8 mouse cellular contexts compared by ENCODE assay signal in the genomic region with DNA sequence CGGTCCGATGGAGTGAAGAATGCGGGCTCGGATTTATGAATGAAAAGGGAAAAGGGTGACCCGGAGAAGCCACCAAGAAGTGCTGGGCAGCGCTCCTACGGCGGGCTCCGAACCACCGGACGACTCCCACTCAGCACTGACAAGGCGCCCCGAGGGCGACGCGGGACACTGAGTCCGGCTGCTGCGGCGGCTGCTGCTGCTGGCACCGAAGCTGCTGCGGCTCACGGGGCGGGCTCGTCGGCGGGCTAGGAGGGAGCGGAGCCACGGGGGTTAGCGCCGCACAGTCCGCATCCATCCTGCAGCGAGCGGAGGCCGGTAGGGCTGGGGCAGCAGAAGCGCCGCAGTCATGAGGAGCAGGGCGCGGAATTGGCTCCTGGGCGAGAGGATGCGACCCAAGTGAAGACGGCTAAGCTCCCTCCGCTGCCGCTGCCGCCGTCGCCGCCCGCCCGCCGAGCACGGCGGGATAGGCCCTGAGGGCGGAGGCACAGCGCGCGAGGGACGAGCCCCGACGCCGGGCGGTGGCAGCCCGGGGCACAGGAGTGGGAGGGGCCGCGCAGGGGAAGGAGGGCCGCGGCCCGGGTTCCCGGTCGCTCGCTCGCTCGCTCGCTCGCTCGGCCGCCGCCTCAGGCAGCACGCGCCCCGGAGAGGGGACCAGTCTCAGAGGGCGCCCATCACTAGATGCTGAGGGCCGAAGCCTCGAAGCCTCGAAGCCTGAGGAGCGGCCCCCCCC. TPM values are rescaled to one million over a fixed set of nuclear protein-coding genes. Genes with fewer than 3 reads are reported as not detected.
DNase-seq lines count a peak whose midpoint lies in the region; ATAC-seq and TF ChIP-seq lines count a peak whose summit lies in the region.

No protein-coding gene starts in this region.

- H3K9me3 ChIP-seq in embryonic facial prominence, embryonic 13.5 days: no peaks in the 10 kb centered on the region
- H3K9me3 ChIP-seq in kidney, embryonic 15.5 days (replicated peaks): no peaks in the 10 kb centered on the region

- no peak for TF ChIP-seq CTCF in liver, adult 2 months (IDR thresholded peaks at IDR 0.05; ENCODE audit: low read depth, low read length)

- H3K4me1 ChIP-seq in embryonic facial prominence, embryonic 13.5 days: peaks cover 7% of the 10 kb centered on the region
- H3K4me1 ChIP-seq in kidney, embryonic 15.5 days: peaks cover 15% of the 10 kb centered on the region
- H3K4me1 ChIP-seq in liver, adult 2 months (ENCODE audit: control insufficient read depth, insufficient read depth, low read length): peaks cover 3% of the 10 kb centered on the region

- TF ChIP-seq POLR2A in liver, adult 2 months (IDR thresholded peaks at IDR 0.05; ENCODE audit: extremely low read depth, insufficient read depth, low read length): 0 out of 2 replicates have a peak, but pooled peaks have one; percentile 19
- peak; percentile 67 for TF ChIP-seq POLR2A in myocyte (IDR thresholded peaks at IDR 0.05; ENCODE audit: insufficient read length, low read depth)

- H3K4me3 ChIP-seq in embryonic facial prominence, embryonic 13.5 days: peak overlapping the region; percentile 92
- peak overlapping the region; percentile 97 for H3K4me3 ChIP-seq in kidney, embryonic 15.5 days (replicated peaks)
- peak overlapping the region; percentile 80 for H3K4me3 ChIP-seq in liver, adult 2 months (ENCODE audit: insufficient read depth, low read depth, low read length)
- peak overlapping the region; percentile 97 for H3K4me3 ChIP-seq in myocyte

- 0 out of 2 replicates have a peak, but pooled peaks cover 10% of the 10 kb centered on the region for H3K79me2 ChIP-seq in liver, adult 2 months (ENCODE audit: control insufficient read depth, insufficient read depth, low read length)
- H3K79me2 ChIP-seq in myocyte (ENCODE audit: control insufficient read depth, insufficient read depth): peaks cover 49% of the 10 kb centered on the region

- under 1% methylated on average over 75 of the region's 85 CpGs for WGBS in embryonic facial prominence, embryonic 13.5 days
- under 1% methylated on average over 85 of the region's 85 CpGs for WGBS in kidney, embryonic 15.5 days
- WGBS in liver, adult 2 months: under 1% methylated on average over 65 of the region's 85 CpGs

- H3K9ac ChIP-seq in embryonic facial prominence, embryonic 13.5 days: peak overlapping the region; percentile 89
- H3K9ac ChIP-seq in kidney, embryonic 15.5 days: peak overlapping the region; percentile 86
- H3K9ac ChIP-seq in liver, adult 2 months (ENCODE audit: low read depth, low read length): peak overlapping the region; percentile 90

- peak overlapping the region; percentile 99 for H3K27ac ChIP-seq in embryonic facial prominence, embryonic 13.5 days
- H3K27ac ChIP-seq in kidney, embryonic 15.5 days: peak overlapping the region; percentile 100
- peak overlapping the region; percentile 93 for H3K27ac ChIP-seq in liver, adult 2 months (replicated peaks; ENCODE audit: insufficient read depth, low read depth, low read length)

- peak overlapping the region; percentile 77 for H3ac ChIP-seq in myocyte (ENCODE audit: control insufficient read depth, insufficient read length)

- peaks cover 4% of the 10 kb centered on the region for H3K36me3 ChIP-seq in embryonic facial prominence, embryonic 13.5 days
- H3K36me3 ChIP-seq in kidney, embryonic 15.5 days: peaks cover 4% of the 10 kb centered on the region; the same call in 1 of the 2 replicates
- H3K36me3 ChIP-seq in liver, adult 2 months (ENCODE audit: control insufficient read depth, insufficient read depth, low read length): no peaks in the 10 kb centered on the region; the same call in 1 of the 2 replicates
- H3K36me3 ChIP-seq in myocyte (ENCODE audit: control insufficient read depth, insufficient read depth): peaks cover 10% of the 10 kb centered on the region
- no peaks in the 10 kb centered on the region; the same call in 1 of the 2 replicates for H3K36me3 ChIP-seq in splenic B cell, adult 2 months (ENCODE audit: control insufficient read depth, insufficient read depth, low read length, poor library complexity, severe bottlenecking)

- ATAC-seq in embryonic facial prominence, embryonic 13.5 days (ENCODE audit: insufficient number of reproducible peaks, insufficient read depth, low FRiP score, low TSS enrichment, low read depth): peak; percentile 75
- ATAC-seq in kidney, embryonic 15.5 days (replicated peaks; ENCODE audit: low FRiP score): peak; percentile 81

- peak; percentile 72 for DNase-seq in embryo, embryonic 10 days (ENCODE audit: low spot score)
- no peak for DNase-seq in embryo, embryonic 9.5 days (ENCODE audit: extremely low spot score)
- DNase-seq in heart, adult 9 months (ENCODE audit: low spot score in 2 of 2): peak; percentile 69 to 71
- peak; percentile 42 for DNase-seq in liver, adult 2 months (ENCODE audit: extremely low read depth, low read depth, low spot score)
- DNase-seq in splenic B cell, adult 2 months (ENCODE audit: low read depth, low spot score): peak; percentile 80

- peak overlapping the region; percentile 91 for H3K4me2 ChIP-seq in embryonic facial prominence, embryonic 13.5 days
- H3K4me2 ChIP-seq in kidney, embryonic 15.5 days: peak overlapping the region; percentile 83
- peak overlapping the region; percentile 84 for H3K4me2 ChIP-seq in myocyte (ENCODE audit: low read depth)

- no peaks in the 10 kb centered on the region for H3K27me3 ChIP-seq in embryonic facial prominence, embryonic 13.5 days
- H3K27me3 ChIP-seq in kidney, embryonic 15.5 days: no peaks in the 10 kb centered on the region
- no peaks in the 10 kb centered on the region for H3K27me3 ChIP-seq in liver, adult 2 months (ENCODE audit: control insufficient read depth, insufficient read depth, low read length)
- no peaks in the 10 kb centered on the region for H3K27me3 ChIP-seq in myocyte (ENCODE audit: control insufficient read depth, insufficient read depth, insufficient read length)
- no peaks in the 10 kb centered on the region for H3K27me3 ChIP-seq in splenic B cell, adult 2 months (ENCODE audit: control insufficient read depth, insufficient read depth, low read length, poor library complexity, severe bottlenecking)

TF ChIP-seq in myocyte, 11 proteins besides CTCF, POLR2A, EP300 and RAD21:
- TF ChIP-seq SRF (IDR thresholded peaks at IDR 0.05; ENCODE audit: control insufficient read depth, insufficient read length, low read depth) (no peak), REST (IDR thresholded peaks at IDR 0.05; ENCODE audit: insufficient read depth, insufficient read length) (no peak), E2F4 (IDR thresholded peaks at IDR 0.05; ENCODE audit: insufficient read depth) (no peak), TCF12 (IDR thresholded peaks at IDR 0.05; ENCODE audit: insufficient read depth, poor library complexity, severe bottlenecking) (no peak), POLR2AphosphoS2 (IDR thresholded peaks at IDR 0.05; ENCODE audit: insufficient read length, low read depth) (peak; percentile 76), MYOD1 (IDR thresholded peaks at IDR 0.05; ENCODE audit: control insufficient read depth in 1 of 3, insufficient read length in 2 of 3, low read depth in 2 of 3) (peak in 1 of 3 experiments; percentile 16), CEBPB (IDR thresholded peaks at IDR 0.05; ENCODE audit: insufficient read depth, poor library complexity, severe bottlenecking) (no peak), MYOG (IDR thresholded peaks at IDR 0.05; ENCODE audit: control insufficient read depth in 1 of 3, insufficient read depth in 1 of 3, insufficient read length in 2 of 3, low read depth in 2 of 3) (peak in 1 of 3 experiments; percentile 5), USF1 (IDR thresholded peaks at IDR 0.05; ENCODE audit: low read depth) (no peak), TCF3 (IDR thresholded peaks at IDR 0.05; ENCODE audit: insufficient read length, low read depth) (no peak), MAX (IDR thresholded peaks at IDR 0.05; ENCODE audit: low read depth) (no peak)

RNA-seq across cellular contexts. Expression of gene Wnk1, which starts 0.7 kb away (rescaled TPM):
- polyA plus RNA-seq in embryonic facial prominence, embryonic 13.5 days (2015; fragmentation: Nextera tagmentation; extraction: Ambion mirVana): 68.9 and 75.5 TPM in 2 replicates
- polyA plus RNA-seq in kidney, embryonic 15.5 days (2015; fragmentation: Nextera tagmentation; extraction: Ambion mirVana): 53.1 and 54.1 TPM in 2 replicates
- total RNA-seq in liver, adult 2 months (2014; rRNA removed): 62.0 and 72.5 TPM in 2 replicates
- polyA plus RNA-seq in liver, adult 2 months (2012; rRNA removed): 27.0 and 31.7 TPM in 2 replicates
- polyA plus RNA-seq in myocyte (2012; fragmentation: generic; extraction: Trizol): 90.3 TPM

RNA-seq across cellular contexts. Expression of gene Ninj2, which starts 55.3 kb away (rescaled TPM):
- not detected in 2 replicates for polyA plus RNA-seq in embryonic facial prominence, embryonic 13.5 days (2015; fragmentation: Nextera tagmentation; extraction: Ambion mirVana)
- polyA plus RNA-seq in kidney, embryonic 15.5 days (2015; fragmentation: Nextera tagmentation; extraction: Ambion mirVana): not detected in 2 replicates
- total RNA-seq in liver, adult 2 months (2014; rRNA removed): not detected in 2 replicates
- not detected in 2 replicates for polyA plus RNA-seq in liver, adult 2 months (2012; rRNA removed)
- polyA plus RNA-seq in myocyte (2012; fragmentation: generic; extraction: Trizol): 0.05 TPM
